Mouse (Mus musculus): ENCODE measurements around the gene Adgrv1. TPM values are rescaled to one million over a fixed set of nuclear protein-coding genes. Genes with fewer than 3 reads are reported as not detected.

The Adgrv1 gene
- polyA plus RNA-seq, 2 experiments, result 0.55 to 0.96 TPM

GRCm38 (mm10) chr13:81335241-81335640, 297.7 kb downstream of the Adgrv1 start:
- DNase-seq (ENCODE audit: low spot score), result no peak
- no peaks in the 10 kb centered on the region for H3K9me3 ChIP-seq (ENCODE audit: control insufficient read depth, low read length)
- H3K27me3 ChIP-seq (ENCODE audit: control insufficient read depth, insufficient read depth, low read length), result no peaks in the 10 kb centered on the region
- no peak overlapping the region for H3K9ac ChIP-seq (ENCODE audit: low read depth, low read length, severe bottlenecking)
- no peak overlapping the region for H3K4me2 ChIP-seq (replicated peaks; ENCODE audit: low read depth, low read length, severe bottlenecking)
- no peaks in the 10 kb centered on the region for H3K36me3 ChIP-seq (ENCODE audit: control insufficient read depth, insufficient read depth, low read length)
- no peak overlapping the region for H3K27ac ChIP-seq (replicated peaks; ENCODE audit: low read depth, low read length)
- WGBS, result 73% methylated on average over 1 of the region's 1 CpGs
- no peak for TF ChIP-seq POLR2A (IDR thresholded peaks at IDR 0.05; ENCODE audit: borderline replicate concordance, extremely low read depth, insufficient read depth, insufficient read length)
- H3K4me1 ChIP-seq (ENCODE audit: control insufficient read depth, insufficient read depth, low read length), result no peaks in the 10 kb centered on the region
- ATAC-seq (ENCODE audit: low FRiP score, low read depth), result no peak
- H3K4me3 ChIP-seq (replicated peaks; ENCODE audit: low read length), result no peak overlapping the region

GRCm38 (mm10) chr13:81332018-81332417, 300.9 kb downstream of the Adgrv1 start:
- Histone ChIP-seq H3K27me3 (ENCODE audit: control insufficient read depth, insufficient read depth, low read length) (no peaks in the 10 kb centered on the region), H3K4me3 (replicated peaks; ENCODE audit: low read length) (no peak overlapping the region), H3K36me3 (ENCODE audit: control insufficient read depth, insufficient read depth, low read length) (no peaks in the 10 kb centered on the region), H3K27ac (replicated peaks; ENCODE audit: low read depth, low read length) (no peak overlapping the region), H3K9me3 (ENCODE audit: control insufficient read depth, low read length) (no peaks in the 10 kb centered on the region), H3K4me2 (replicated peaks; ENCODE audit: low read depth, low read length, severe bottlenecking) (no peak overlapping the region), H3K9ac (ENCODE audit: low read depth, low read length, severe bottlenecking) (no peak overlapping the region), H3K4me1 (ENCODE audit: control insufficient read depth, insufficient read depth, low read length) (no peaks in the 10 kb centered on the region)
- no peak for TF ChIP-seq POLR2A (IDR thresholded peaks at IDR 0.05; ENCODE audit: borderline replicate concordance, extremely low read depth, insufficient read depth, insufficient read length)
- no peak for ATAC-seq (ENCODE audit: low FRiP score, low read depth)
- no peak for DNase-seq (ENCODE audit: low spot score)
- WGBS, result 11% methylated on average over 3 of the region's 3 CpGs

GRCm38 (mm10) chr13:81329762-81330161, 303.2 kb downstream of the Adgrv1 start:
- H3K36me3 ChIP-seq (ENCODE audit: control insufficient read depth, insufficient read depth, low read length), result no peaks in the 10 kb centered on the region
- no peak overlapping the region for H3K4me2 ChIP-seq (replicated peaks; ENCODE audit: low read depth, low read length, severe bottlenecking)
- H3K27ac ChIP-seq (replicated peaks; ENCODE audit: low read depth, low read length), result no peak overlapping the region
- 84% methylated on average over 5 of the region's 5 CpGs for WGBS
- H3K27me3 ChIP-seq (ENCODE audit: control insufficient read depth, insufficient read depth, low read length), result no peaks in the 10 kb centered on the region
- no peaks in the 10 kb centered on the region for H3K9me3 ChIP-seq (ENCODE audit: control insufficient read depth, low read length)
- no peak for ATAC-seq (ENCODE audit: low FRiP score, low read depth)
- no peak for DNase-seq (ENCODE audit: low spot score)
- no peaks in the 10 kb centered on the region for H3K4me1 ChIP-seq (ENCODE audit: control insufficient read depth, insufficient read depth, low read length)
- no peak overlapping the region for H3K9ac ChIP-seq (ENCODE audit: low read depth, low read length, severe bottlenecking)
- TF ChIP-seq POLR2A (IDR thresholded peaks at IDR 0.05; ENCODE audit: borderline replicate concordance, extremely low read depth, insufficient read depth, insufficient read length), result no peak
- H3K4me3 ChIP-seq (replicated peaks; ENCODE audit: low read length), result no peak overlapping the region

- H3K36me3 ChIP-seq (ENCODE audit: control insufficient read depth, insufficient read depth, low read length), result no peaks in the 10 kb centered on the region
- H3K27me3 ChIP-seq (ENCODE audit: control insufficient read depth, insufficient read depth, low read length), result no peaks in the 10 kb centered on the region
- no peak for DNase-seq (ENCODE audit: low spot score)
- H3K4me1 ChIP-seq (ENCODE audit: control insufficient read depth, insufficient read depth, low read length), result no peaks in the 10 kb centered on the region
- H3K9ac ChIP-seq (ENCODE audit: low read depth, low read length, severe bottlenecking), result no peak overlapping the region
- no peak overlapping the region for H3K4me3 ChIP-seq (replicated peaks; ENCODE audit: low read length)
- WGBS, result 80% methylated on average over 1 of the region's 1 CpGs
- TF ChIP-seq POLR2A (IDR thresholded peaks at IDR 0.05; ENCODE audit: borderline replicate concordance, extremely low read depth, insufficient read depth, insufficient read length), result no peak
- H3K27ac ChIP-seq (replicated peaks; ENCODE audit: low read depth, low read length), result no peak overlapping the region
- ATAC-seq (ENCODE audit: low FRiP score, low read depth), result no peak
- no peaks in the 10 kb centered on the region for H3K9me3 ChIP-seq (ENCODE audit: control insufficient read depth, low read length)
- no peak overlapping the region for H3K4me2 ChIP-seq (replicated peaks; ENCODE audit: low read depth, low read length, severe bottlenecking)
These were observed 304.8 kb downstream of the Adgrv1 start for GRCm38 (mm10) chr13:81328181-81328580.

GRCm38 (mm10) chr13:81325606-81326215, 307.2 kb downstream of the Adgrv1 start:
- Histone ChIP-seq H3K4me3 (replicated peaks; ENCODE audit: low read length) (no peak overlapping the region), H3K4me2 (replicated peaks; ENCODE audit: low read depth, low read length, severe bottlenecking) (no peak overlapping the region), H3K27me3 (ENCODE audit: control insufficient read depth, insufficient read depth, low read length) (no peaks in the 10 kb centered on the region), H3K4me1 (ENCODE audit: control insufficient read depth, insufficient read depth, low read length) (no peaks in the 10 kb centered on the region), H3K36me3 (ENCODE audit: control insufficient read depth, insufficient read depth, low read length) (no peaks in the 10 kb centered on the region), H3K9ac (ENCODE audit: low read depth, low read length, severe bottlenecking) (no peak overlapping the region), H3K9me3 (ENCODE audit: control insufficient read depth, low read length) (no peaks in the 10 kb centered on the region), H3K27ac (replicated peaks; ENCODE audit: low read depth, low read length) (no peak overlapping the region)
- no peak for TF ChIP-seq POLR2A (IDR thresholded peaks at IDR 0.05; ENCODE audit: borderline replicate concordance, extremely low read depth, insufficient read depth, insufficient read length)
- ATAC-seq (ENCODE audit: low FRiP score, low read depth) (no peak), DNase-seq (ENCODE audit: low spot score) (no peak)
- WGBS, result 71% methylated on average over 2 of the region's 2 CpGs
